In genomic region chr7:51979271-51979670, GRCm38 (mm10) we compare ENCODE assay signal across 10 mouse cellular contexts. TPM values are rescaled to one million over a fixed set of nuclear protein-coding genes. Genes with fewer than 3 reads are reported as not detected.
DNase-seq lines count a peak whose midpoint lies in the region; ATAC-seq and TF ChIP-seq lines count a peak whose summit lies in the region.
"Had no signal": no experiment of that assay in that cellular context is flagged by ENCODE, and none has a peak within 500 bp of the region (broad histone marks: within the 10 kb centered on the region; RNA-seq: fewer than 3 reads in every experiment).

No protein-coding gene starts in this region.

- no peak for ATAC-seq in hindbrain, postnatal 0 days
- no peak for ATAC-seq in hindbrain, embryonic 13.5 days (ENCODE audit: low FRiP score)
- no peak for ATAC-seq in embryonic facial prominence, embryonic 14.5 days (ENCODE audit: low read depth)
- no peak for ATAC-seq in hindbrain, embryonic 14.5 days (ENCODE audit: low FRiP score)

- no peaks in the 10 kb centered on the region for H3K27me3 ChIP-seq in hindbrain, postnatal 0 days (ENCODE audit: insufficient read depth, low read length)
- H3K27me3 ChIP-seq in hindbrain, embryonic 13.5 days = no peaks in the 10 kb centered on the region
- H3K27me3 ChIP-seq in C2C12 (ENCODE audit: control insufficient read depth, insufficient read depth, insufficient read length) = no peaks in the 10 kb centered on the region
- H3K27me3 ChIP-seq in embryonic facial prominence, embryonic 14.5 days (replicated peaks; ENCODE audit: control insufficient read depth, insufficient read depth, low read length) = no peaks in the 10 kb centered on the region
- no peaks in the 10 kb centered on the region for H3K27me3 ChIP-seq in hindbrain, embryonic 14.5 days (ENCODE audit: control insufficient read depth, insufficient read depth, low read length)

- H3K27ac ChIP-seq in hindbrain, postnatal 0 days = no peak overlapping the region
- H3K27ac ChIP-seq in hindbrain, embryonic 13.5 days = no peak overlapping the region
- H3K27ac ChIP-seq in embryonic facial prominence, embryonic 14.5 days (replicated peaks; ENCODE audit: low read depth, low read length) = no peak overlapping the region
- H3K27ac ChIP-seq in hindbrain, embryonic 14.5 days = no peak overlapping the region

- 45% methylated on average over 5 of the region's 5 CpGs for WGBS in hindbrain, postnatal 0 days
- 45% methylated on average over 5 of the region's 5 CpGs for WGBS in hindbrain, embryonic 13.5 days
- 50% methylated on average over 5 of the region's 5 CpGs for WGBS in embryonic facial prominence, embryonic 14.5 days
- 51% methylated on average over 5 of the region's 5 CpGs for WGBS in hindbrain, embryonic 14.5 days

- H3K79me2 ChIP-seq in C2C12 (ENCODE audit: control insufficient read depth, insufficient read depth) = no peaks in the 10 kb centered on the region

- H3K79me3 ChIP-seq in C2C12 (ENCODE audit: low read depth) = no peaks in the 10 kb centered on the region

- DNase-seq in hindbrain, postnatal 0 days (ENCODE audit: low spot score) = peak; percentile 51
- peak; percentile 60 for DNase-seq in 3T3-L1 (ENCODE audit: low read depth, low spot score)
- peak; percentile 34 for DNase-seq in embryonic facial prominence, embryonic 14.5 days (ENCODE audit: low spot score)
- no peak for DNase-seq in ovary, adult 18-20 months (ENCODE audit: low spot score)
- no peak for DNase-seq in hindbrain, embryonic 14.5 days (ENCODE audit: low spot score)

- peak; percentile 68 for TF ChIP-seq CTCF in hindbrain, postnatal 0 days (IDR thresholded peaks at IDR 0.05; ENCODE audit: low read depth)
- TF ChIP-seq CTCF in C2C12 (IDR thresholded peaks at IDR 0.05; ENCODE audit: control insufficient read depth, insufficient read depth, insufficient read length) = peak; percentile 7

- H3K9ac ChIP-seq in hindbrain, postnatal 0 days (replicated peaks; ENCODE audit: low read length) = no peak overlapping the region
- H3K9ac ChIP-seq in hindbrain, embryonic 13.5 days = no peak overlapping the region
- no peak overlapping the region for H3K9ac ChIP-seq in embryonic facial prominence, embryonic 14.5 days (ENCODE audit: low read depth, low read length)
- no peak overlapping the region for H3K9ac ChIP-seq in hindbrain, embryonic 14.5 days

- no peak overlapping the region for H3ac ChIP-seq in C2C12 (ENCODE audit: control insufficient read depth, insufficient read length, low read depth)

- H3K4me3 ChIP-seq in hindbrain, postnatal 0 days (ENCODE audit: low read length) = no peak overlapping the region
- H3K4me3 ChIP-seq in hindbrain, embryonic 13.5 days = no peak overlapping the region
- no peak overlapping the region for H3K4me3 ChIP-seq in C2C12 (ENCODE audit: insufficient read depth, poor library complexity, severe bottlenecking)
- no peak overlapping the region for H3K4me3 ChIP-seq in embryonic facial prominence, embryonic 14.5 days (ENCODE audit: low read depth, low read length)
- no peak overlapping the region for H3K4me3 ChIP-seq in hindbrain, embryonic 14.5 days (replicated peaks; ENCODE audit: low read length)

- H3K4me2 ChIP-seq in hindbrain, postnatal 0 days (ENCODE audit: low read depth, low read length) = no peak overlapping the region
- no peak overlapping the region for H3K4me2 ChIP-seq in hindbrain, embryonic 13.5 days
- no peak overlapping the region for H3K4me2 ChIP-seq in embryonic facial prominence, embryonic 14.5 days (ENCODE audit: low read depth, low read length)
- no peak overlapping the region for H3K4me2 ChIP-seq in hindbrain, embryonic 14.5 days (replicated peaks)

- no peaks in the 10 kb centered on the region for H3K9me3 ChIP-seq in hindbrain, postnatal 0 days (ENCODE audit: low read length)
- H3K9me3 ChIP-seq in hindbrain, embryonic 13.5 days = no peaks in the 10 kb centered on the region
- no peaks in the 10 kb centered on the region for H3K9me3 ChIP-seq in embryonic facial prominence, embryonic 14.5 days (ENCODE audit: control insufficient read depth, low read length)
- no peaks in the 10 kb centered on the region for H3K9me3 ChIP-seq in hindbrain, embryonic 14.5 days (ENCODE audit: control insufficient read depth, low read length)

- no peaks in the 10 kb centered on the region for H3K36me3 ChIP-seq in hindbrain, postnatal 0 days (ENCODE audit: insufficient read depth, low read length)
- no peaks in the 10 kb centered on the region for H3K36me3 ChIP-seq in hindbrain, embryonic 13.5 days
- no peaks in the 10 kb centered on the region for H3K36me3 ChIP-seq in C2C12 (ENCODE audit: control insufficient read depth, insufficient read depth)
- H3K36me3 ChIP-seq in embryonic facial prominence, embryonic 14.5 days (ENCODE audit: control insufficient read depth, insufficient read depth, low read length) = no peaks in the 10 kb centered on the region
- no peaks in the 10 kb centered on the region for H3K36me3 ChIP-seq in hindbrain, embryonic 14.5 days (replicated peaks; ENCODE audit: control insufficient read depth, insufficient read depth)

- H3K4me1 ChIP-seq in hindbrain, postnatal 0 days (ENCODE audit: insufficient read depth, low read length) = no peaks in the 10 kb centered on the region
- H3K4me1 ChIP-seq in hindbrain, embryonic 13.5 days (replicated peaks) = peaks cover 8% of the 10 kb centered on the region
- no peaks in the 10 kb centered on the region for H3K4me1 ChIP-seq in embryonic facial prominence, embryonic 14.5 days (ENCODE audit: control insufficient read depth, insufficient read depth, low read length)
- H3K4me1 ChIP-seq in hindbrain, embryonic 14.5 days (replicated peaks; ENCODE audit: control insufficient read depth, insufficient read depth, low read length) = no peaks in the 10 kb centered on the region

TF ChIP-seq in C2C12, 6 proteins besides CTCF, POLR2A, EP300 and RAD21:
- TF ChIP-seq MYOD1 (IDR thresholded peaks at IDR 0.05; ENCODE audit: control insufficient read depth, insufficient read length, low read depth) (no peak), MYOG (IDR thresholded peaks at IDR 0.05; ENCODE audit: control insufficient read depth, extremely low read depth, insufficient read length) (no peak)
TF ChIP-seq in C2C12: peak in this region for 0.

RNA-seq across cellular contexts. Expression of gene Svip, which starts 26.5 kb away (rescaled TPM):
- 11.4 and 15.0 TPM in 2 replicates for total RNA-seq in hindbrain, postnatal 0 days (2014; rRNA removed)
- 18.3 and 20.3 TPM in 2 replicates for polyA plus RNA-seq in hindbrain, postnatal 0 days (2015; fragmentation: Nextera tagmentation; extraction: Ambion mirVana)
- 21.4 and 22.5 TPM in 2 replicates for polyA plus RNA-seq in hindbrain, embryonic 13.5 days (2015; fragmentation: Nextera tagmentation; extraction: Ambion mirVana)
- 1.2 TPM for polyA plus RNA-seq in C2C12 (2012; fragmentation: generic; extraction: Trizol)
- 6.1 and 6.7 TPM in 2 replicates for polyA plus RNA-seq in embryonic facial prominence, embryonic 14.5 days (2014; fragmentation: Nextera tagmentation; extraction: Ambion mirVana)
- polyA plus RNA-seq in hindbrain, embryonic 14.5 days (2014; fragmentation: Nextera tagmentation; extraction: Ambion mirVana) = 23.2 and 26.0 TPM in 2 replicates

RNA-seq across cellular contexts. Expression of gene 1700015G11Rik, which starts 36.3 kb away (rescaled TPM):
- total RNA-seq in hindbrain, postnatal 0 days (2014; rRNA removed) = not detected in 2 replicates
- not detected in 2 replicates for polyA plus RNA-seq in hindbrain, postnatal 0 days (2015; fragmentation: Nextera tagmentation; extraction: Ambion mirVana)
- polyA plus RNA-seq in hindbrain, embryonic 13.5 days (2015; fragmentation: Nextera tagmentation; extraction: Ambion mirVana) = not detected in 2 replicates
- not detected for polyA plus RNA-seq in C2C12 (2012; fragmentation: generic; extraction: Trizol)
- not detected in 2 replicates for polyA plus RNA-seq in embryonic facial prominence, embryonic 14.5 days (2014; fragmentation: Nextera tagmentation; extraction: Ambion mirVana)
- not detected in 2 replicates for polyA plus RNA-seq in hindbrain, embryonic 14.5 days (2014; fragmentation: Nextera tagmentation; extraction: Ambion mirVana)
- total RNA-seq: heart, adult 18-20 months; left cerebral cortex, postnatal 14 days had no signal
- polyA plus RNA-seq: stomach, embryonic 16.5 days had no signal

Comparison
In these comparisons a context has a peak if more than half of its experiments do, and no peak if none do; other contexts are left out.
1. DNase-seq: peak in hindbrain, postnatal 0 days (single experiment), 3T3-L1 (single experiment) and embryonic facial prominence, embryonic 14.5 days (single experiment); none in ovary, adult 18-20 months (single experiment) and hindbrain, embryonic 14.5 days (single experiment).